Mouse (Mus musculus) adrenal gland, adult 18-20 months (tissue): Measurements from ENCODE around the gene Crx. TPM values are rescaled to one million over a fixed set of nuclear protein-coding genes. Genes with fewer than 3 reads are reported as not detected.

Experiments used
- DNase-seq, 2 experiments: peaks; one replicate each; pipeline ENCODE4 v3.0.0; 2021 to 2022; ENCODE audit warnings: low spot score in 2 of 2
- total RNA-seq, 2 experiments: library from RNA; stranded (reverse); gene quantifications; 1 replicate in 1 of 2; 2 replicates in 1 of 2; pipeline ENCODE4 v1.2.3; 2021

Crx gene
- total RNA-seq, 2 experiments from 2014 or later: not detected

DNA sequence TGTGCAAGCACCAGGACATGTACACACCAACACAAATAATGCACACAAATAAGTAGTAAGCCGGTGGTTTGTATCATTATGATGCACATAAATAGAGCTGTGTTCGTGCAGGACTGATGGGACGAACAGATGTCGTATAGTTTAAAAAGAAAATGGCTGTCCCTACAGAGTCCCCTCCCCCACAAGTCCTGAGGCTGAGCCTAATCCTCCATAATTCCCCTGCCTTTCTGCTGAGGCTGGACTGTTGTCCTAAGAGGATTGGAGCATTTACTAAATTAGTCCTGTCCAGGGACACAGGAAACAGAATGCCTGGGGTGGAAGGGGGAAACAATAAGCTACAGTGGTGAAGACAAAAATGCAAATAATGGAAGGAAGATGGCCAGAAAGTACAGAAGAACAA lies 15.7 kb downstream of the Crx start:
- no peak for DNase-seq

DNA sequence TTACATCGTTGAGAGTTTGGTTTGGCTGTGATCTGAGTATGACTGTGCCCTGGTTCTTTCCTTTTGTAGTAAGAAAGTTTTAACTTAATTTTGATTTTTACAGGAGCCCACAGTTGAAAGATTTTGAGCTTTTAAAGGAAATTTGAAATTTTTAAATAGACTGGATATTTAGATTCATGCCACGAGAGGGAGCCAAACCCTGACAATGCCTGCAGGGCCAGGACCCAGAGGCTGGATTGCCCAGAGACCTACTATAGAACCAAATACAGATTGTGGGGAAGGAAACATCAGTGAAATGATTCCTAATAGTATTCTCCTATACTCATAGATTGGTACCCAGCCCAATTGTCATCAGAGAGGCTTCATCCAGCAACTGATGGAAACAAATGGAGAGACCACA lies 20.1 kb downstream of the Crx start:
- DNase-seq: no peak

DNA sequence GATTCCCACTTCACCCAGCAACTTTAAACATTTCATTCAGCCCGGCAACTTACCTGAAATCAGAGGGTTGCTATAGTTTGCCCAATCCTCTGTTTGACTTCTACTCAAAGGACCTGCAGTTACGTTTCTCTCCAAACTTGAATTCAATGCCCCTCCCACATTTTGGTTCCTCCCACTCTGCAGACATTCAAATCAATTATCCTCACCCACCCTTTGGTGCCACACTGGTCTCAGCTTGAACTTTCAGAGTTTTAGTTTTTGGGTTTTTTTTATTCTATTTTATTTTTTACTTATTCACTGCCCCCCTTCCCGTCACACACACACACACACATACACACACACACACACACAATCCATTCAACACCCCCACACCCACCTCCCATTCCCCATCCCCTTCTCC lies 40.2 kb downstream of the Crx start, which contains the start of gene Obox6:
TSS of gene Obox6 (minus strand) at position 101 of the 400 bp plus-strand sequence.
- DNase-seq: no peak

Other genes with a start within 250 kb of the Crx start
- not detected for gene Obox3, start 240.1 kb downstream of the Crx start, total RNA-seq
- gene Obox5, start 129.8 kb downstream of the Crx start, total RNA-seq: not detected
- gene Obox6, start 40.3 kb downstream of the Crx start, total RNA-seq: not detected
- gene Crxos, start 2.6 kb upstream of the Crx start, total RNA-seq: under 1 TPM in 1 of 2 experiments, not detected in 1; 0.20 TPM
- gene Selenow, start 42.4 kb upstream of the Crx start, total RNA-seq: 100 to 1,000 TPM; 179 to 265 TPM
- 100 to 1,000 TPM; 181 to 185 TPM for gene Nop53, start 66.1 kb upstream of the Crx start, total RNA-seq
- 100 to 1,000 TPM in 1 of 2 experiments, 10 to 100 TPM in 1; 28.7 to 121 TPM for gene Ehd2, start 87.6 kb upstream of the Crx start, total RNA-seq
- gene Bicra, start 168.0 kb upstream of the Crx start, total RNA-seq: 1 to 10 TPM; 8.4 to 8.6 TPM
- gene Zfp541, start 181.8 kb upstream of the Crx start, total RNA-seq: not detected
- gene Napa, start 218.5 kb upstream of the Crx start, total RNA-seq: 100 to 1,000 TPM; 160 to 178 TPM
- 10 to 100 TPM; 19.6 to 20.7 TPM for gene Kptn, start 239.9 kb upstream of the Crx start, total RNA-seq
- 1 to 10 TPM; 2.0 to 2.5 TPM for gene Slc8a2, start 249.9 kb upstream of the Crx start, total RNA-seq